Mouse (Mus musculus): Measurements from ENCODE around the gene Phtf2. TPM values are rescaled to one million over a fixed set of nuclear protein-coding genes. Genes with fewer than 3 reads are reported as not detected.

The Phtf2 gene
- polyA plus RNA-seq, 1 experiment: 2.3 TPM

- Histone ChIP-seq H3K27me3 (ENCODE audit: control insufficient read depth, insufficient read depth, low read length) (no peaks in the 10 kb centered on the region), H3K27ac (ENCODE audit: insufficient read depth, low read length) (no peak overlapping the region), H3K4me1 (ENCODE audit: control insufficient read depth, insufficient read depth, insufficient read length) (no peaks in the 10 kb centered on the region), H3K4me3 (ENCODE audit: extremely low read depth, insufficient read depth, insufficient read length) (no peak overlapping the region), H3K36me3 (ENCODE audit: control insufficient read depth, insufficient read depth, low read length) (peaks cover 27% of the 10 kb centered on the region)
- WGBS: 65% methylated on average over 2 of the region's 2 CpGs
- no peak for TF ChIP-seq CTCF (IDR thresholded peaks at IDR 0.05; ENCODE audit: extremely low read depth, insufficient read depth, insufficient read length, insufficient replicate concordance)
- no peak for TF ChIP-seq POLR2A (IDR thresholded peaks at IDR 0.05; ENCODE audit: low read depth, low read length)
- DNase-seq (ENCODE audit: low read depth in 1 of 2, low spot score in 2 of 2): no peak
Observed at GRCm38 (mm10) chr5:20897446-20898167, 15.7 kb upstream of the Phtf2 start.

- TF ChIP-seq POLR2A (IDR thresholded peaks at IDR 0.05; ENCODE audit: low read depth, low read length) (no peak), CTCF (IDR thresholded peaks at IDR 0.05; ENCODE audit: extremely low read depth, insufficient read depth, insufficient read length, insufficient replicate concordance) (no peak)
Observed at GRCm38 (mm10) chr5:20884036-20884620, 2.2 kb upstream of the Phtf2 start.

GRCm38 (mm10) chr5:20880797-20881775 lies 838 bp downstream of the Phtf2 start:
- TF ChIP-seq POLR2A (IDR thresholded peaks at IDR 0.05; ENCODE audit: low read depth, low read length) (no peak), CTCF (IDR thresholded peaks at IDR 0.05; ENCODE audit: extremely low read depth, insufficient read depth, insufficient read length, insufficient replicate concordance) (no peak)
- peak in 1 of 2 experiments; percentile 51 for DNase-seq (ENCODE audit: low read depth in 1 of 2, low spot score in 2 of 2)
- H3K27ac ChIP-seq (ENCODE audit: insufficient read depth, low read length): peak overlapping the region; percentile 76
- H3K4me3 ChIP-seq (ENCODE audit: extremely low read depth, insufficient read depth, insufficient read length): peak overlapping the region; percentile 86
- H3K27me3 ChIP-seq (ENCODE audit: control insufficient read depth, insufficient read depth, low read length): no peaks in the 10 kb centered on the region
- peaks cover 12% of the 10 kb centered on the region for H3K4me1 ChIP-seq (ENCODE audit: control insufficient read depth, insufficient read depth, insufficient read length)
- no peaks in the 10 kb centered on the region for H3K36me3 ChIP-seq (ENCODE audit: control insufficient read depth, insufficient read depth, low read length)
- under 1% methylated on average over 62 of the region's 64 CpGs for WGBS

More at GRCm38 (mm10) chr5:20884036-20884620, 2.2 kb upstream of the Phtf2 start:
- Histone ChIP-seq H3K27ac (ENCODE audit: insufficient read depth, low read length) (no peak overlapping the region), H3K36me3 (ENCODE audit: control insufficient read depth, insufficient read depth, low read length) (0 out of 2 replicates have a peak, but pooled peaks cover 1% of the 10 kb centered on the region), H3K4me1 (ENCODE audit: control insufficient read depth, insufficient read depth, insufficient read length) (peaks cover 6% of the 10 kb centered on the region; the same call in 1 of the 2 replicates), H3K4me3 (ENCODE audit: extremely low read depth, insufficient read depth, insufficient read length) (no peak overlapping the region), H3K27me3 (ENCODE audit: control insufficient read depth, insufficient read depth, low read length) (no peaks in the 10 kb centered on the region)
- WGBS: 78% methylated on average over 4 of the region's 4 CpGs
- DNase-seq (ENCODE audit: low read depth in 1 of 2, low spot score in 2 of 2): no peak

GRCm38 (mm10) chr5:20880386-20880785 lies 1.5 kb downstream of the Phtf2 start:
- 62% methylated on average over 2 of the region's 2 CpGs for WGBS
- no peak for DNase-seq (ENCODE audit: low read depth in 1 of 2, low spot score in 2 of 2)
- no peak overlapping the region for H3K27ac ChIP-seq (ENCODE audit: insufficient read depth, low read length)
- no peaks in the 10 kb centered on the region for H3K36me3 ChIP-seq (ENCODE audit: control insufficient read depth, insufficient read depth, low read length)
- TF ChIP-seq CTCF (IDR thresholded peaks at IDR 0.05; ENCODE audit: extremely low read depth, insufficient read depth, insufficient read length, insufficient replicate concordance) (no peak), POLR2A (IDR thresholded peaks at IDR 0.05; ENCODE audit: low read depth, low read length) (no peak)
- H3K4me1 ChIP-seq (ENCODE audit: control insufficient read depth, insufficient read depth, insufficient read length): peaks cover 12% of the 10 kb centered on the region
- H3K27me3 ChIP-seq (ENCODE audit: control insufficient read depth, insufficient read depth, low read length): no peaks in the 10 kb centered on the region
- no peak overlapping the region; the same call in 1 of the 2 replicates for H3K4me3 ChIP-seq (ENCODE audit: extremely low read depth, insufficient read depth, insufficient read length)

GRCm38 (mm10) chr5:20876934-20877426 lies 4.9 kb downstream of the Phtf2 start:
- no peak overlapping the region for H3K4me3 ChIP-seq (ENCODE audit: extremely low read depth, insufficient read depth, insufficient read length)
- DNase-seq (ENCODE audit: low read depth in 1 of 2, low spot score in 2 of 2): no peak
- no peak overlapping the region for H3K27ac ChIP-seq (ENCODE audit: insufficient read depth, low read length)
- 6% methylated on average over 1 of the region's 1 CpGs for WGBS
- TF ChIP-seq POLR2A (IDR thresholded peaks at IDR 0.05; ENCODE audit: low read depth, low read length) (no peak), CTCF (IDR thresholded peaks at IDR 0.05; ENCODE audit: extremely low read depth, insufficient read depth, insufficient read length, insufficient replicate concordance) (no peak)
- H3K27me3 ChIP-seq (ENCODE audit: control insufficient read depth, insufficient read depth, low read length): no peaks in the 10 kb centered on the region
- no peaks in the 10 kb centered on the region for H3K36me3 ChIP-seq (ENCODE audit: control insufficient read depth, insufficient read depth, low read length)
- peaks cover 7% of the 10 kb centered on the region for H3K4me1 ChIP-seq (ENCODE audit: control insufficient read depth, insufficient read depth, insufficient read length)

- DNase-seq (ENCODE audit: low read depth in 1 of 2, low spot score in 2 of 2): no peak
- no peak overlapping the region for H3K4me3 ChIP-seq (ENCODE audit: extremely low read depth, insufficient read depth, insufficient read length)
- no peak for TF ChIP-seq POLR2A (IDR thresholded peaks at IDR 0.05; ENCODE audit: low read depth, low read length)
- TF ChIP-seq CTCF (IDR thresholded peaks at IDR 0.05; ENCODE audit: extremely low read depth, insufficient read depth, insufficient read length, insufficient replicate concordance): no peak
- no peaks in the 10 kb centered on the region for H3K36me3 ChIP-seq (ENCODE audit: control insufficient read depth, insufficient read depth, low read length)
- no peaks in the 10 kb centered on the region for H3K27me3 ChIP-seq (ENCODE audit: control insufficient read depth, insufficient read depth, low read length)
- peaks cover 2% of the 10 kb centered on the region; the same call in 1 of the 2 replicates for H3K4me1 ChIP-seq (ENCODE audit: control insufficient read depth, insufficient read depth, insufficient read length)
- H3K27ac ChIP-seq (ENCODE audit: insufficient read depth, low read length): no peak overlapping the region
- 56% methylated on average over 1 of the region's 1 CpGs for WGBS
Observed at GRCm38 (mm10) chr5:20873146-20873545, 8.8 kb downstream of the Phtf2 start.

All from spleen, adult 2 months (tissue).